Mouse (Mus musculus): ENCODE measurements around the gene Olfr1215.
"Not testable (repeated sequence)": the region's sequence is repeated elsewhere in the genome, so short reads cannot be mapped to it uniquely, and the experiment has no call there.

Gene Olfr1215

DNA sequence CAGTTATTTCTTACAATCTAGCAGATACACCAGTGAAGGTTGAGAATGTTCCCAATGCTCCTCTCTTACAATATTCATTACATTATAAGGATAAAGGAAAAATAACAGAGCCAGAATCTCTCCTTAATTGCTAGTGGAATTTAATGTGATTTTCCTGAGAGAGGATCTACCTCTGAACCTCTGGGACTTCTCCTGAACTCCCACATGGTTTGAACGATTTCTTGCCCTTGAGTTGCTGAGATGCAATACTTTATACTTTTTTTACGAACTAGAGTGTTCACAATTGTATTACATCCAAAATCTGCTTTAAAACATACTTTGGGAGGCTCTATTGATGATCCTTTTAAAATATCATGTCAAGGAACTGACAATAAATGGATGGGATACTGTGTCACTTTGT, at the start of gene Olfr1215:
Gene Olfr1215 (minus strand): TSS at position 101 of the 400 bp plus-strand sequence.
- DNase-seq (ENCODE audit: low spot score): no peak

- DNase-seq (ENCODE audit: low spot score): no peak
Observed at GRCm38 (mm10) chr2:89031965-89032364, 25.2 kb upstream of the Olfr1215 start, which contains the start of gene Olfr1217. TSS of gene Olfr1217 (minus strand) at chr2:89032065.

- DNase-seq (ENCODE audit: low spot score): not testable (repeated sequence)
Observed at GRCm38 (mm10) chr2:89021436-89021835, 14.7 kb upstream of the Olfr1215 start.

GRCm38 (mm10) chr2:89018240-89018639, 11.5 kb upstream of the Olfr1215 start, which contains the start of gene Olfr1216:
TSS of gene Olfr1216 (minus strand) at chr2:89018340.
- DNase-seq (ENCODE audit: low spot score): no peak

DNA sequence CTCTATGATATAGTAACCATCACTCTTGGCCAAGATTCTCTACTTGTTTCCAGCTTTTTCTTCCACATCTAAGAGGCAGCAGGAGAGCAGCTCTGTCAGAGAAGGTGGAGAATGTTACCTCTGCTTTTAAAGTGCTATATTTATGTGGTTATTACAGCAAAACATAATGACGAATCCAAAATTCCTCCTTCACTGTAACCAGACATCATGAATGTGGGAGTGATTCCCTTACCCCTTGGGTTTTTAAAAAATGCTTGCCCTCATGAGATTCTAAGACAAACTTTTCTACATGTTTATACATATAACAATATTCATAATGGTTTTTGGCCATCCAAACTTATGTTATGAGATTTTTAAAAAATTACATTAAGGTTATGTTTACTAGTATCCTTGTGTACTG, 14.2 kb downstream of the Olfr1215 start, which contains the start of gene Olfr1214:
Gene Olfr1214 (minus strand): TSS at position 101 of the 400 bp plus-strand sequence.
- no peak for DNase-seq (ENCODE audit: low spot score)

DNA sequence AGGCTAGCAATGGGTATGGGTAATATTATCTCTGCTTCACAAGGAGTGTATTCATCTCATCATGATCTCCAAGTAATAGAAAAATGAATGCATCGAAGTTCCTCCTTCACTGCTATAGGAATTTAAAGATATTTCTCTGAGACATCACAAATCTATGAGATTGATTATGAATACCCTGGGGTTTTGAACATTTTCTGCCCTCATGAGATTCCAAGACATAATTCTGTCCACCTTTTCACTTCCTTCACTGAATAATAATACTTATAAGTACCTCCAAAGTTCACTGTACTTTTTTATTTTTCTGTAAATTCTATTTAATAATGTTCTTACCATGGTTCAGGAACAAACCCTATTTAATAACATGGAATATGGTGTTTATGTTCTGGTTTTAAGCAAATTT, 26.6 kb downstream of the Olfr1215 start, which contains the start of gene Gm13762:
Gene Gm13762 (minus strand): TSS at position 101 of the 400 bp plus-strand sequence.
- no peak for DNase-seq (ENCODE audit: low spot score)

GRCm38 (mm10) chr2:88953669-88954068, 53.1 kb downstream of the Olfr1215 start, which contains the start of gene Olfr1212:
TSS of gene Olfr1212 (plus strand) at chr2:88953969.
- DNase-seq (ENCODE audit: low spot score): no peak

All from retina, embryonic 14.5 days (tissue).